Mouse (Mus musculus) gastrocnemius, adult 2 months (tissue): ENCODE results near the gene App. TPM values are rescaled to one million over a fixed set of nuclear protein-coding genes. Genes with fewer than 3 reads are reported as not detected.

Experiments used
- DNase-seq: peaks from one replicate; pipeline ENCODE4 v3.0.0; 2022
- H3K27ac ChIP-seq: fragments of 200-600 bp; 2 replicates; pipeline ENCODE4 v1.8.1; 2022; ENCODE audit warnings: mild to moderate bottlenecking
- H3K4me3 ChIP-seq: fragments of 200-600 bp; 2 replicates; pipeline ENCODE4 v1.8.1; 2022; ENCODE audit warnings: mild to moderate bottlenecking, moderate library complexity
- CTCF ChIP-seq: fragments of 200-600 bp; IDR thresholded peaks from 2 replicates; pipeline ENCODE4 v1.8.1; 2022; ENCODE audit warnings: antibody characterized with exemption, mild to moderate bottlenecking, moderate library complexity
- intact Hi-C: fragments of 180-260 bp; cut with DNase I; formaldehyde crosslinking; loops from one replicate; pipeline ENCODE4 v1.15.1; 2025
- total RNA-seq, 2 experiments: library from RNA; stranded (reverse); gene quantifications; 2 replicates each; pipeline ENCODE4 v1.2.3; 2021

Gene App
- total RNA-seq, 2 experiments from 2014 or later, result 66.5 to 103 TPM

- no peak overlapping the region for H3K27ac ChIP-seq
- DNase-seq, result no peak
- H3K4me3 ChIP-seq, result no peak overlapping the region
- intact Hi-C loops, result no loop called here
- no peak for TF ChIP-seq CTCF
These were observed 185.8 kb downstream of the App start for GRCm38 (mm10) chr16:84987724-84988287.

DNA sequence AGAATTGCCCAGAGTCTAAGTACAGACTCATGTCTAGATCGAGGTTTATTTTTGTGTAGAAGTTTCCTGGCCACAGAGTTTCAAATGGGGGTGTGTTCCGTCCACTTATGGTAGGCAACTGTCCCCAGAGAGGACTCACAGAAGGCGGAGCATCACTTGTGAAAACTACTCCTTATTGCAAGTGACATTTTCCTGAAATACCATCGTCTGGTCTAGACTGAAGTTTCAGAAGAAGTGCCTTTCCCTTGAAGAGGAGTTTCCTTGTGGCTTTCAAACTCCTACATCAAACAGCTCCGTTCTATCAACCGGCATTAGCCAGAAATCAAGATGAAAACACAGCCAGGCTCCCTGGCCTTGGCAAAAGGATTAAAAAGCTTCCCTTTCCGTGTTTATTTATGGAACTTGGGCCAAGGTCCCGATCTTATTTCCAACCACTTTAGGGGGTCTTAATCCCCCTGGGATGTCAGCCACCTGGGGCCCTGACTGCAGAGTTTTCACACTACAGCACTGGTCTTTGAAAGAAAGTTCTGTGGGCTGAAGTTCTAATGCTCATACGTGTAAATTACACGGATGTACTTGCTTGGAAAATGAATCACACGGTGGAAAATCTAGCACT lies 187.4 kb downstream of the App start:
- Histone ChIP-seq H3K27ac (no peak overlapping the region), H3K4me3 (no peak overlapping the region)
- no peak for TF ChIP-seq CTCF
- intact Hi-C loops, result no loop called here
- no peak for DNase-seq

- intact Hi-C loops, result no loop called here
- TF ChIP-seq CTCF, result no peak
- Histone ChIP-seq H3K27ac (no peak overlapping the region), H3K4me3 (no peak overlapping the region)
- no peak for DNase-seq
These were observed 188.2 kb downstream of the App start for GRCm38 (mm10) chr16:84985340-84985739.

DNA sequence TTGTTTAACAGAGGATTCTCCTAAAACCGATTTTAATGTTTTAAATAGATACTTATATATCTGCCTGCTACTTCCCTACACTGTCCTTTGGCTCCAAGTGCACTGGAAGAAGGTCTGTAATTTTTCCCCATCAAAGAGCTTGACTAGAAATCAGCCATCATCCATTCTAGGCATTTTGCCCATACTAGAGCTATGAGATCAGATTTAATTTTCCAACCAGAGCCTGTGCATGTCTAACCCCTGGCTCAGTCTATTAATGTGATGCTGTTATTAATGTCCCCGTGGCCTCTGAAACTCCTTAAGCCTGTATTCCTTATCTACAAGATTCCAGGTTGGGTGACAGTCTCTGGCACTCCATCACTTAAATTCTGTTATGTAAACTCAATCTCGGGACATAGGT lies 190.1 kb downstream of the App start:
- TF ChIP-seq CTCF, result no peak
- Histone ChIP-seq H3K27ac (no peak overlapping the region), H3K4me3 (no peak overlapping the region)
- intact Hi-C loops, result no loop called here
- no peak for DNase-seq

DNA sequence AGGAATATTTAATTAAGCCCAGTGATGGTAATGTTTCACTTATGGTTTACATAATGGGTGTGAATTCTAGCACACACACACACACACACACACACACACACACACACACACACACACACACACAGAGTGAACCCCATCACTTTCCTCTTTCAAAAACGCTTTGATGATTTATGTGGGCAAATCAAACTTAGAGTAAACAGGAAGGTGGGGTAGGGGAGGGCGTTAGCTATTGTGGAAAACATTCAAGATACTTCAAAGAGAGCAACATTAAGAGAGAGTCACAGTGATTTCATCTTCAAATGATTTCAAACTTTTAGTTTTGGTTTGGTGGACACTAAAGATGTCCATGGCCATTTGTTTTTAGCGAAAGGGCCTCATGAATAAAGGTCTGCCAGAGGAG lies 191.0 kb downstream of the App start:
- H3K27ac ChIP-seq, result no peak overlapping the region
- TF ChIP-seq CTCF, result no peak
- H3K4me3 ChIP-seq, result no peak overlapping the region
- intact Hi-C loops, result no loop called here
- DNase-seq, result no peak

GRCm38 (mm10) chr16:84978589-84978988 lies 195.0 kb downstream of the App start:
- DNase-seq, result no peak
- no peak for TF ChIP-seq CTCF
- intact Hi-C loops, result no loop called here
- H3K27ac ChIP-seq, result no peak overlapping the region
- H3K4me3 ChIP-seq, result no peak overlapping the region

DNA sequence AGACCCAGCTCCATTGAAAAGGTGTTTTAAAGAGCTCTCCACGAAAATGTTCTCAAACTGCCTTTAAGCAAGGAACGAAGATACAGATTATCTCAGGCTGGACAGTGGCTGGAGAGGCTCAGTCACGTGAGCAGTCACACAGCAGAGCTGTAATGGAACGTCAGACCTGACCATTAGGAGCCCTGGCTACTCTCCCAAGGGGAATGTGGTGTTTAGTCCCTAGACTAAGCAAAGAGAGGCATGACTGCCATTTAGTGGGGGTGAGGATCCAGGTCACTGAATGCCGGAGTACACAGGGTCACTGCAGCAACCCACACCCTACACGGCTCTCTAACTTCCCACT lies 199.4 kb downstream of the App start:
- TF ChIP-seq CTCF, result no peak
- DNase-seq, result no peak
- Histone ChIP-seq H3K27ac (peak overlapping the region; percentile 71), H3K4me3 (no peak overlapping the region)
- intact Hi-C loops, result no loop called here

GRCm38 (mm10) chr16:84973446-84974175 lies 200.0 kb downstream of the App start:
- H3K4me3 ChIP-seq, result no peak overlapping the region
- no peak for DNase-seq
- TF ChIP-seq CTCF, result no peak
- intact Hi-C loops, result no loop called here
- H3K27ac ChIP-seq, result peak overlapping the region; percentile 71

DNA sequence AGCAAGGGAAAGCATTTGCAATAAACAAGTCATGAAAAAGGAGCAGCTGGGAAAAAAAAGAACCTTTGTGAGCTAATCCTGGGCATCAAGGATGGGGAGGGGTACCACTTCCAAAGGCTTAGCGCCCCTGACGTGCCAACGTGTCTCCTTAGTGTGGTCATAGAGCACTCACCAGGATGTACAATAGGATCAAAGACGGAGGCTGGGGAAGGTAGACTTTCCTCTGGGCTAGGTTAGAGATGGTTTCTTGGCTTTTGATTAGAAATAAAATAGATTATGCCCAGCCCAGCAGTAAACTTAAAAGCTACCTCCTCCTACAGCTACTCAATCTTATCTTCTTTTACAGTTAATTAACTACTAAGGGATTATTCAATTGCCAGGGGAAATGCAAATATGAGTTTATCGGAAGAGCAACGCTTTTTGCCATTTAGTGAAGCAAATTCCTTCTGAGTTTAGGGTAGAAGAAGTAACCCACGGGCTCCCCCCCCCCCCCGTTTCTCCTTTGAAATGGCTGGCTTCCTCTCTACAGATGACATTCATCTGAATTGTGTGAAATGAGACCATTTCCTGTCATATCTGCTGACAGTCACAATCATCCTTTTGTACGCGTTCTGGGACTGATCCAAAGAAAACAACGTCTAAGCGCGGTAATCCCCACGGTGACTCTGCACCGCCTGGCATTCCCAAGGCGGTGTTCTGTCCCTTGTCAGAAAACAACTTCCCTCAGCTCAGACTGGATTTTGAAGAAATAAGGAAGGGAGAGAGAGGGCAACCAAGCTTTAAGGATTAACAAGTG lies 201.8 kb downstream of the App start:
- no peak for TF ChIP-seq CTCF
- intact Hi-C loops, result no loop called here
- Histone ChIP-seq H3K4me3 (peak overlapping the region; percentile 4; the same call in 1 of the 2 replicates), H3K27ac (peak overlapping the region; percentile 56)
- no peak for DNase-seq

- no peak overlapping the region for H3K27ac ChIP-seq
- intact Hi-C loops, result no loop called here
- DNase-seq, result no peak
- H3K4me3 ChIP-seq, result no peak overlapping the region
- TF ChIP-seq CTCF, result no peak
These were observed 204.5 kb downstream of the App start for GRCm38 (mm10) chr16:84969026-84969425.

GRCm38 (mm10) chr16:84966983-84967382 lies 206.6 kb downstream of the App start:
- no peak for DNase-seq
- Histone ChIP-seq H3K27ac (no peak overlapping the region), H3K4me3 (no peak overlapping the region)
- intact Hi-C loops, result no loop called here
- no peak for TF ChIP-seq CTCF

GRCm38 (mm10) chr16:84966096-84966495 lies 207.5 kb downstream of the App start:
- intact Hi-C loops, result no loop called here
- Histone ChIP-seq H3K4me3 (no peak overlapping the region), H3K27ac (no peak overlapping the region)
- no peak for DNase-seq
- TF ChIP-seq CTCF, result no peak

DNA sequence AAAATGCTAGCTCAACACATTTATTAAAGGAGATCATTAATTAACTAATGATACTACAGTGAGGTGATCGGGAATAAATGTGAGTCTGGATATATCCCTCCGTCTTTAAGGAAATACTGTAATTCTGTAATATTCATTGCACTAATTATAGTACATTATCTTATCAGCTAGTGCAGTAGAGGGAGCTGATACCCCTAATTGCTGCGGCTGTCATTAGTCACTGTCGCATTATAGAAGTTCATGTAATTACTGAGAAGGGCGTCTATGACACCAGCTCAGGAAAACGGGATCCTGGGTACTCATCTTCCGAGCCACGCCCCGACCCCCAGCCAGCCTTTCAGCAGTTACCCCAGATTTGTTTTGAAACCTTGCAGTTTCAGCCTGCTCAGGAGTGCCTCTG lies 209.6 kb downstream of the App start:
- TF ChIP-seq CTCF, result no peak
- intact Hi-C loops, result no loop called here
- H3K4me3 ChIP-seq, result no peak overlapping the region
- H3K27ac ChIP-seq, result no peak overlapping the region
- no peak for DNase-seq
